Mouse (Mus musculus) embryonic facial prominence, embryonic 11.5 days (tissue): Measurements from ENCODE around the gene Dynll2. TPM values are rescaled to one million over a fixed set of nuclear protein-coding genes. Genes with fewer than 3 reads are reported as not detected.

Experiments
- ATAC-seq: fragments of 200-750 bp; cut with Nextera tagmentation; replicated peaks from 2 replicates; pipeline ENCODE4 v1.8.0; 2017; ENCODE audit warnings: low read depth; ENCODE audit not compliant: insufficient number of reproducible peaks, low FRiP score, low TSS enrichment
- DNase-seq: peaks from one replicate; pipeline ENCODE4 v3.0.0-alpha.2; 2015; ENCODE audit warnings: low spot score
- H3K27ac ChIP-seq: fragments of 300-500 bp; sonication (generic); replicated peaks from 2 replicates; pipeline ENCODE4 v1.5.1; 2014; ENCODE audit warnings: mild to moderate bottlenecking, low read depth, low read length, control low read depth
- H3K27me3 ChIP-seq: fragments of 300-500 bp; sonication (generic); 2 replicates; pipeline ENCODE4 v1.6.1; 2014; ENCODE audit warnings: mild to moderate bottlenecking, low read length, moderate library complexity, mixed read lengths; ENCODE audit not compliant: control insufficient read depth, insufficient read depth
- H3K36me3 ChIP-seq: fragments of 300-500 bp; sonication (generic); replicated peaks from 2 replicates; pipeline ENCODE4 v1.6.1; 2014; ENCODE audit warnings: low read depth, mild to moderate bottlenecking, low read length, moderate library complexity, mixed read lengths; ENCODE audit not compliant: control insufficient read depth, insufficient read depth
- H3K4me1 ChIP-seq: fragments of 300-500 bp; sonication (generic); 2 replicates; pipeline ENCODE4 v1.6.1; 2014; ENCODE audit warnings: low read length, mixed read lengths; ENCODE audit not compliant: control insufficient read depth, insufficient read depth
- H3K4me2 ChIP-seq: fragments of 300-500 bp; sonication (generic); 2 replicates; pipeline ENCODE4 v1.6.1; 2014; ENCODE audit warnings: low read depth, mild to moderate bottlenecking, control low read depth, low read length, moderate library complexity
- H3K4me3 ChIP-seq: fragments of 300-500 bp; sonication (generic); 2 replicates; pipeline ENCODE4 v1.5.1; 2014; ENCODE audit warnings: low read depth, low read length, control low read depth
- H3K9ac ChIP-seq: fragments of 300-500 bp; sonication (generic); replicated peaks from 2 replicates; pipeline ENCODE4 v1.6.1; 2014; ENCODE audit warnings: mild to moderate bottlenecking, control low read depth, low read length
- H3K9me3 ChIP-seq: fragments of 300-500 bp; sonication (generic); replicated peaks from 2 replicates; pipeline ENCODE4 v1.6.1; 2016; ENCODE audit warnings: mild to moderate bottlenecking, low read length, inconsistent platforms, mixed read lengths; ENCODE audit not compliant: control insufficient read depth
- WGBS: fragments of 180-500 bp; shearing (Covaris S2); extraction: QIAGEN DNeasy Blood & Tissue Kit; methylation state at CpG from one replicate; pipeline ENCODE4 v1.1.7; 2014; 5-methylcytosine and 5-hydroxymethylcytosine counted together
- polyA plus RNA-seq: library from polyadenylated mRNA; unstranded; fragments of >200 nt; fragmentation: Nextera tagmentation; extraction: Ambion mirVana; gene quantifications from 2 replicates; pipeline ENCODE4 v1.2.1, GENCODE M21; 2014

Gene Dynll2
- polyA plus RNA-seq, 1 experiment from 2014 or later: 16.0 TPM

DNA sequence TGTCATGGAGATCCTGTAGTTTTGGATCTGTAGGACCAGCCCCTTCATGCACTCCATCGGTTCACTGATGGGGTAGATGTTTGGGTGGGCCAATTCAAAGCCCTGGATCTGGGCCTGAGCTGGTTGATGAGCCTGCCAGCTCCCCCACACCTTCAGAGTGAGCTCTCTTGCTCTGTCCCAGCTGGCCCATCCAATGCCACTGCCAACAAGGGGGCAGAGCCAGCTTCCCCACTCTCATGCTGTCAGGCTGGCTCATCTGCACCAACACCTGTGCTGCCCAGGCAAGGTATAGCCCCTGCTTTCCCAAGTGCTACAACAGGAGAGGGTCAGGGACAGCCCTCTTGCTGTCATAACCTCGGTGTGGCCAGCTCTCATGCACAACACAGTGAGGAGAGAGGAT lies 53.6 kb downstream of the Dynll2 start:
- no peaks in the 10 kb centered on the region for H3K36me3 ChIP-seq
- H3K4me3 ChIP-seq: no peak overlapping the region
- H3K9ac ChIP-seq: no peak overlapping the region
- no peak overlapping the region for H3K27ac ChIP-seq
- no peaks in the 10 kb centered on the region for H3K4me1 ChIP-seq
- 79% methylated on average over 2 of the region's 2 CpGs for WGBS
- no peak overlapping the region for H3K4me2 ChIP-seq
- no peaks in the 10 kb centered on the region for H3K27me3 ChIP-seq
- ATAC-seq (no peak), DNase-seq (no peak)
- no peaks in the 10 kb centered on the region for H3K9me3 ChIP-seq

DNA sequence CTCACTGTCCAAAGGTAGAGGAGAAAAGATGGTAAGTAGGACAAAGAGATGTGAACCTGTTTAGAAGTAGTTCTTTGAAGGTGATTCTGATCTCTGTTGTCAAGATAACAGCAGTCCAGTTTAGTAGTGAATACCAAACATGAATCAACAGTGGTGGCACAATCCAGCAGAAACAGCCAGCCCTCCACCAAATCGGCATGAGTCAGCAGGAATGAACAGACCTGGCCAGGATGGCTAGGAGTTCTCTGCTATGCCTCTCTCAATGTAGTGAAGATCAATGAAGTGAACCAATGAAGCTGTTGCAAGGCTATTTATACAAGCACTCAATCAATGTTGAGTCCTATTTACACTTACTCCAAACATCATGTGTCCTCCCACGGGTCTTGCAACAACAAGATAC lies 57.0 kb downstream of the Dynll2 start:
- no peaks in the 10 kb centered on the region for H3K9me3 ChIP-seq
- no peak overlapping the region for H3K27ac ChIP-seq
- H3K4me1 ChIP-seq: no peaks in the 10 kb centered on the region
- no peaks in the 10 kb centered on the region for H3K36me3 ChIP-seq
- H3K9ac ChIP-seq: no peak overlapping the region
- H3K4me2 ChIP-seq: no peak overlapping the region
- no peak overlapping the region for H3K4me3 ChIP-seq
- H3K27me3 ChIP-seq: no peaks in the 10 kb centered on the region
- ATAC-seq: no peak
- 89% methylated on average over 2 of the region's 2 CpGs for WGBS
- no peak for DNase-seq

Other genes with a start within 250 kb of the Dynll2 start
- 174 and 180 TPM in 2 replicates for gene Supt4a, start 250.0 kb downstream of the Dynll2 start, polyA plus RNA-seq
- 1.5 and 3.5 TPM in 2 replicates for gene Tspoap1, start 227.0 kb downstream of the Dynll2 start, polyA plus RNA-seq
- 6.1 and 7.2 TPM in 2 replicates for gene Mpo, start 194.0 kb downstream of the Dynll2 start, polyA plus RNA-seq
- 0.25 and 0.36 TPM in 2 replicates for gene Lpo, start 159.2 kb downstream of the Dynll2 start, polyA plus RNA-seq
- gene Mks1, start 134.3 kb downstream of the Dynll2 start, polyA plus RNA-seq: 11.0 and 12.4 TPM in 2 replicates
- 0.17 TPM in 1 of 2 replicates, not detected in the other for gene Epx, start 112.0 kb downstream of the Dynll2 start, polyA plus RNA-seq
- not detected in 2 replicates for gene Olfr462, start 95.3 kb downstream of the Dynll2 start, polyA plus RNA-seq
- gene Olfr463, start 90.1 kb downstream of the Dynll2 start, polyA plus RNA-seq: not detected in 2 replicates
- gene Olfr464, start 66.6 kb downstream of the Dynll2 start, polyA plus RNA-seq: not detected in 2 replicates
- gene Srsf1, start 59.8 kb upstream of the Dynll2 start, polyA plus RNA-seq: 525 and 569 TPM in 2 replicates
- gene Vezf1, start 80.7 kb upstream of the Dynll2 start, polyA plus RNA-seq: 63.1 and 69.3 TPM in 2 replicates
- gene Cuedc1, start 110.5 kb upstream of the Dynll2 start, polyA plus RNA-seq: 11.2 and 13.1 TPM in 2 replicates
- 70.6 and 83.8 TPM in 2 replicates for gene Mrps23, start 216.9 kb upstream of the Dynll2 start, polyA plus RNA-seq